Mouse (Mus musculus) retina, postnatal 1 day (tissue): Measurements from ENCODE around the gene Bcr.

ENCODE experiments used
- DNase-seq: peaks from one replicate; pipeline ENCODE4 v3.0.0-alpha.2; 2012

Bcr gene

DNA sequence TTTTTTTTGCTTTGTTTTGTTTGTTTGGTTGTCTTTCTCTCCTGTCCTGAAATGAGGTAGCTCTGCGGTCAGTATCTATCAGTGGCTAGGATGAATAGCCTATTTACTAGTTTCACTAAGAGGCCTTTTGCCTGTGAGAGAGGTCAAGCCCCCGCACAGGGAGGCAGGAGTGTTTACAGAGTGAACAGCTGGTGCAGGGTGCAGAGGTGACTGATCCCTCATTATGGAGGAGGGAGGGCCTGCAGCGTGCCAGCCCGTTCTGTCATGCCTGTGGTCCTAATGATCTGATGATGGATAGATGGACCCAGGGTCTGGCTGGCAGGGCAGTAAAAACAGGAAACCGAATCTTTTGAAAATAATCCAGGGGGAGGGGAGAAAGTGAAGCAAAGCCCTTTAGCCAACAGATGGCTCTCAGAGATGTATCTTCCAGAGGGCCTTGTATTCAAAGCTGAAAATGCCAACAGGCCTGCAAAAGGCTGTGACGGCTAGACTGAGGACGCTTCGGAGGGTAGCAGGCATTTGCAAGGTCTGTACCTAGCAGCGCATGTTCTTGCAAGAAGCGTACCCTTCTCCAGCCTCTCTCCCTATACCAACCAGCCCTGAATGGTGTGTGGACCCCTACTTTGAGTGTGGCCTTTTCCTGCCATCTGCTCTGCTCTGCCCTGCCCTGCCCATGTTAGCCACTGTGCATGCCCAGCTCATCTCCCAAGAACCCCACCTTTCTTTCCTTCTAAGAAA lies 38.2 kb downstream of the Bcr start:
- peak; percentile 88 for DNase-seq

DNA sequence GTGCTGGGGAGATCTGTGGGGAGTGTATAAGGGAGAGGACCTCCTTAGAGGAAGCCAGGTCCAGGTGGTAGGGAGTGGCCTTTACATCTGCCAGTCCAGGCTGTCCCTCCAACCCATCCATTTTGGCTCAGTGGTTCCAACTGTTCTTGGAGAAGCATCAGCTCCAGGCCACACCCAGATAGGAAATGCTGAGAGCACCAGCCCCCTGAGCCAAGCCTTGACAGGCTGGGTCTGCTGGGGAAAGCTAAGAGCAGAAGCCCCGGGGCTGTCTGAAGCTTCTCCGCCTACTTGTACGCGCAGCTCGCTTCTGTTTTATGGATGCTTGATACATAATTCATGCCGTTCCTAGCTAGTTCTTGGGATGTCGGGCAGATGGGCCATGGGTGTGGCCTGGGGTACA lies 39.9 kb downstream of the Bcr start:
- peak; percentile 35 for DNase-seq

DNA sequence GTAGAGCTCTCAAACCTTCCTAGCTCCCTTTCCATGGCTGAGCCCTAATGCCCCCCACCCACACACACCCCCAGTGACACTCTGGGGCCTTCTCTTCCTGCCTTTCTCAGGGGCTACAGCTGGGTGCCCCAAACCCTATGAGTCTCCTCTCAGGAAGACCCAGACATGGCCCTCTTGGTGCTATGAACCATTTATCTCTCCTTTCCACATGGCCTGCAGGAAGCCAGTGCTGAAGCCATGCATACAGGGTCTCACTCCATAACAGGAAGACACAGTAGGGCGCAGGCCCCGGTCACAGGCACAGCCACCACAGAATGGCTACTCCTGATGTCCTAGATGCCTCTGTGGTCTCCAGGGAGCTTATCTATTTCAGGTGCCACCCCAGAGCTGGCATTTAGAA lies 43.1 kb downstream of the Bcr start:
- no peak for DNase-seq

DNA sequence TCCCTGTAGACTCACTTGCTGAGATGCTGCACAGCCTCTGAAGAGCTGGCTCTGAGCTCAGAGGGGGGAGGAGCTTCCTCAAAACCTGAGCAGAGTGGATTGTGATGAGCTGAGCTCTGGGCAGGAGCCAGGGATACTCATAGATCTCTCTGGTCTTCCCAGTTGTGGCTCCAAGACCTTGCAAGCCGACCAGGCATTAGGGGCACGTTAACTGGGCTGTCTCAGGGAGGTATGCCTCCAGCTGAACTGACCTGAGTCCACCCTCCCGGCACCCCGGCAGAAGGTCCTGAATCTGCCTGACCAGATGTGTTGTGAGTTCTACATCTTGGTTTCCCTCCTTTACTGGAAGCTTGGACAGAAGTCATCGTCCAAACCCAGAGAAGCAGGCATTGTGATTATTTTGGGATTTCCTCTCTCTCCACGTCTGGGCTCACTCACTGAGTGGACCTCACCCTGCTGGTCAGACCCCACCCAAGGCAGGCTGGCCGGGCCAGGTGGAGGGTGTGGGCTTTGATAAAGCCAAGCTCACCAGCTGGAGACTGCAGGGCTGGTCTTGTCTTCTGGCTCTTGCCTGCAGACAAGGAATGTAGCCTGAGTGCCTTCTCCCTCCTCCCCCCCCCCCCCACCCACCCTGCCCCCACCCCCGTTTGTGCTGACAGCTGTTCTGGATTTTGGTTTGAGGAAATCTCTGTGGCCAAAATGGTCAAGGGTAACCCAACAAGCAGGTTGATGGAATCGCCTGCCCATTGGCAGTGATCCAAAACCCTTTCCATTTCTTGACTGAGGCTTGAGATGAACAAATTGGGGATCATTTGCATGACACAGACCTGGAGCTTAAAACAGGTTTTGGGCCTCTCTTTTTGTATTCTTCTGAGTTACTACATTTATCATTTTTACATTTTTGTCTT lies 44.1 kb downstream of the Bcr start:
- DNase-seq, result peak; percentile 23

DNA sequence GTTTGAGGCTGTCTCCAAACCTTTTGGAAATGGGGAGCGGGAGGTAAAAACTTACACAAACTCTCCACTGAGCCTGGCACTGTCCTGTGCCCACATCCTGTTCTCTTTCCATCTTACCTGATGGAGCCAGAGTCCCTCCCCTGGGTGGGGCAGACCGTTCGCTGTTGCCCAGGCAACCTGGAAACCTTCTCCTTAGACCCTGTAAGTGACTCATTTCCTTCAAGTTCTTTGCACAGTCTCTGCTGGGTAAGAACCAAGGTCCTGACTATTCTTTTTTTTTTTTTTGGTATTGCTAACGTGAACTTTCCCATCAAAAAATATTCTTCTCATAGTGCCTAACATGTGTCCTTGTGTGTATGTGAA lies 44.7 kb downstream of the Bcr start:
- DNase-seq, result no peak

DNA sequence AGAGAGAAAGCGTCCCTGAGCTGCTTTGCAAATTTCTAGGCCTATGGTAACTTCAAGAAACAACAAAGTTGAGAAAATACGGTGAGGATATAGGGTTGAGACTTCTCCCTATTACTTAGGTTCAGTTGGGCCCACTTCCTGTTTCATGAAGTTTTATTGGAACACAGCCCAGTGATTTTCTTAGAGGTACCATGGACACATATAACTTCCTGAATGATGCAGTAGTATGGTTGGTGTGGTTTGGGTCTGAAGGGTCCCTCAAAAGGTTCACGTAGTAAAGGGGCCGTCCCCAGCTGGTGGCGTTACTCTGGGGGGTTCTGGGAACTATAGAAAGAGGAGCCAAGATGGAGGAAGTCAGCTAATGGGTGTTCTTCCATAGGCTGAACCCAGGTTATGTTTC lies 45.3 kb downstream of the Bcr start:
- no peak for DNase-seq

DNA sequence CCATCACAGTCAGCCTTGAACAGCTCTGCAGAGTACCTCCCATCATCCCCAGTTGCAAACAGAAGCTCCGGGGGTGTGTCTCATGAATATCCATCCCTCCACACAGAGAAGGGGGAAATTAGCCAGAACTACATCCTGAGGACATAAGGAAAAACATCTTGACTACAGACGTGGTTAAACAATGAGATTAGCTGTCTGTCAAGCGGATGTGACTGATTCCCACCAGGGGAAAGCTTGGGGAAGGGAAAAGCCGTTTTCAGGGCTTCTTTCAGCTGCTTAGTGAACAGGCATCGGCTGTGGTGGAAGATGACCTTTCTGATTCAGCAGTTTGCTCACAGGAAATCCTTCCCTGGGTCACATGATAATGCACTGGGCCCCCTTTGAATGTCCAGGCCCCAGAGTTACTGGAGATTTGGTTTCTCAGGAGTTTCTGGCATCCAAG lies 46.6 kb downstream of the Bcr start:
- peak; percentile 68 for DNase-seq

DNA sequence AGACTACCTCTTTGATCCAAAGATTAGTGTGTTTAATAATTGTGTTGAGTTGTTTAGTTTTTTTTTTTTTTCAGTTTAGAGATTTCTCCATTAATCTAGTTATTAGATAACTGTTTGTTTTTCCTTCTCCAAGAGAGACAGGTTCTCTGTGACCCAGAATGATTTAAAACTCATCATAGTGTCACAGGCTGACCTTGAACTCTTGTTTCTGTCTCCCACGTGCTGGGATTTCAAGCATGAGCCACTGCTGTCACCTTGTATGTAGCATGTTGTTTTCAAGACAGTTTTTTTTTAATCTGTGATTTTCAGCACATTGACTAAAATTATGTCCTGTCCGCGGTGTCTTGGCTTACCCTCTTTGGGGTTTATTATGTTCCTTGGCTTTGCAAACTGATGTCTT lies 47.7 kb downstream of the Bcr start:
- DNase-seq, result no peak

DNA sequence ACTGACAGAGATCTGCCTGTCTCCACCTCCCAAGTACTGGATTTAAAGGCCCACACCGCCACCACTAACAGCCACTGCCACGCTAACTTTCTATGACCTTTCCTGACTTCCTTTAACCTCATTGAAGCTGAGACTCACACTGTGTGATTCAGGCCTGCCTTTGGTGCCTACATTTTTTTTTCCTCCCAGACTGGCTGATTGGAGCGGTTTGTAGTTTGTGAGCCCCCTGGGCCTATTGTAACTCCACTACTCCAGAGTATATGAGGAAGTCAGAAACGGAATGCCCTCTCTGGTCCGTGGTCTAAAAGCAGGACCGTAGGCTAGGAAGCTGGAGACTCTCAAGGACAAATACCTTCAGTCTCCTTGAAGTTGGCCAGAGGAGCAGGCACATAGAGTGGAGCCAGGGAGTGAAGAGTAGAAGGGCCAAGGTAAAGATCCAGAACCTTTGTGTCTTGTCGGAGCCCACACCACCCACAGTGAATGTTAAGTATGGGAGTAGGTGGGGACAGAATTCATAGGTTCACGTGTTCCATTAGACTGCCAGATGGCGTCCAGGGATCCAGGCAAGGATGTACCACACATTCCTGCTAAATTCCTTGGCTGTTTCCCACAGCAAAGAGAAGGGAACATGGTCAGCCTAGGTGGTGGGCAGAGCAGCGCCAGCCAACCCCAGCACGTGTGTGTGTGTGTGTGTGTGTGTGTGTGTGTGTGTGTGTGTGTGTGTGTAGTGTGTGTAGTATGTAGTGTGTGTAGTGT lies 51.2 kb downstream of the Bcr start:
- no peak for DNase-seq

DNA sequence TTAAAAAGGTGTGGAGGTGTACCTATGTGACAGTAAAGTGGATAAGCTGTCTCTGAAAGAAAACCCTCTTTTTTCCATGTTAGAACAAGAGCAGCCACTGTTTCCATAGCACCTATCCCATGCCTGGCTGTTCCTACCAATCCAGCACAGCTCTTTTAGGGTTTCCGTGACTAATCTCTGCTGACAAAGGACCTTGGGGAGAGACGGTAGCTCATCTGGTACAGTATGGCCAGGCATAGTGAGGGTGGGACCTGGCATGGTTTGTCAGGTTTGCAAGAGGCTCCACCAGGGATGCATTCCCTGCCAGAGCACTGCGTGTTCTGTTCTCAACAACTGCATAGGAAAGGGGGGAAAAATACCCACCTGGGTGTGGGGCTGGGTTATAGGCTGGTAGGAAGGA lies 52.0 kb downstream of the Bcr start:
- no peak for DNase-seq

DNA sequence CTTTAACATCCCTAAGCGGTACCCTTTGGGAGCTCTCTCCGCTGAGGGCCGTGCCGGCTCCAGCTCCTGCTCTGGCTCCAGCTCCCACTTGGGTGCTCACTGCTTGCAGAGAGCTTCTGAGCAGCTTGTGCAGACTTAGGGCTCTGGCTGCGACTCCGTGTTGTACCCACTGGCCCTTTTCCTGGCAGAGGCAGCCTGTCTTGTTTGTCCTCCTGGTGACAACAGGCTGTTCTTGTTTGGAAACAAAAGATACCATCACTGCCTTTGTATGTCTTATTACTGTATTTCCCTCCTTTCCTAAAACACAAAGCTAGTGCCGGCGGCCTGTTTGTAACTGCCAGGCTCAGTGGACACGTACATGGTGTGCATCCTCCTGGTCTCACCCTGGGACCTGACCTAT lies 53.2 kb downstream of the Bcr start:
- no peak for DNase-seq

DNA sequence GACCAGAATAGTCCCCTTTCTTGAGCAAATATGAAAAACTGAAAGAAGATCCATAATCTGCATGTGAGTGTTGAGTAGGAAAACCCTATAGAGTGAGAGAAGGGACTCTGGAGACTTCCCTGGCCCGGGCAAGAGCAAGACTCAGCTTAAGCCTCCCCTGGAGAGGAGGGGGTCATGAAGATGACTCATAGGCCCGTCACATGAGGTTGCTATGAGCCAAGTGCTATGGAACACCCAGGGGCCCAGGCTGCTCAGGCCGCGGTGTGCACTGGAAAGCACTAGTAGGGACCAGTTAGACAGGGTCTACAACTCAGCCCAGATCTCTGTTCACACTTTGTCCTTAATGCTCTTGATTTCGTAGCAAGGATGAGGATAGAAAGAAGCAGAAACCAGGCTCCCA lies 54.8 kb downstream of the Bcr start:
- no peak for DNase-seq

DNA sequence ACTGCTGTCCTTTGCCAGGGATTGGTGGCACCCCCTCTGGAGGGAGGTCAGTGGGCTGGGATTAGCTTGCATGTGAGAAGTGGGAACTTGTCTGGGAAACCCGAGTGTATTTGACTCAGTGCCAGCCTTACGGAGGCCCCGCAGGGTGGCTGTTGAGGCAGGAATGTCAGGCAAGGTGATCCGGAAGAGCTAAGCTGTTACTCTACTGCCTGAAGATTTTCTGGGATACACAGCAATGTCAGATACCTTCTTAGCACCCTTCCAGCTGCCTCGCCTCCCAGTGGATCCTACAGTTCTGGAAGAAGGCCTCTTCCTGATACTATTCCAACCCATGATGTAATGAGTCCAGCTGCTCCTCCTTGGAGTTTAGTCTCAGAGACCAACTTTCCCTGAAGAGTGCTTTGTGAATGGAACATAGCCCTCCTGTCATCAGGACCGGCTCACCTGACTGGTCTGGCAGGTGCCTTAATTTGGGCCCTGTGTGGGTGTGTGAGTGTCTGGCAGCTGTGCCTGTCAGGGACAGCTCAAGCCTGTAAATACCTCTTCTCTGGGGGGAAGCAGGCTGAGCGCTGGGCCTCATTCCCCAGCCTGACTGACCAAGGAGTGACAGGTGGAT lies 56.6 kb downstream of the Bcr start:
- no peak for DNase-seq

DNA sequence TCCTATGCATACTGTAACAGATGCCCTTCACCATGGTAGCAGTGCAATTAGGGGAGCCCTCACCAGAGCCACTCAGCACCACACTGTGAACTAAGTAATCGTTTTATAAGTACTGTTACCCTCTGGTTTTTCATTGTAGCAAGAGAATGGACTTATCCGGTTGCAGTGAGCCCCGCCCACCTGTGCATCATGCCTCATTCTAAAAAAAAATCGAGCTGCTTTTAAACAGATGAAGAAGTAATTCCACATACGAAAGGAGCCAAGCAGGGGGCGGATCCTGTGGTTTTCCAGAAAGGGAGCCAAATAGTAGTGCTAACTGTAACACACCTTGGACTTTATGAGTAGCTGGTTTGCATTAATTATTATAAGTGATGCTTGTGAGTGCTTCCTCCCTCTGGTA lies 58.1 kb downstream of the Bcr start:
- no peak for DNase-seq

DNA sequence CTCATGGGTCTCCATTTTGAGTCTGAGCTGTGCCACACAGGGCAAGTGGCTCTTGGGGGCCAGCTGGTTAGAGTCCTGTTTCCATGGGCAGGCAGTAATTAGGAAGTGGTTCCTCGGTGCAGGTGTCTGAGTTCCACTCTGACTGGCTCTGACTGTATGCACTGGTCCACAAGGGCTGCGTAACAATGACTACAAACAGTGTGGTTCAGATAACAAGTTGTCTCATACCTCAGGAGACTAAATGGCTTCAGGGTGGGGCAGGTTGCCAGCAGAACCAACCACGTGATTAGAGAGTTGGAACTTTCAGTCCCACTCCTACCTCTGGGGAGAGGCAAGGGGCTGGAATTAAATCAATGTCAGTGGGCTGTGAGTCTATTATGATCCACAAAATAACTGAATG lies 59.0 kb downstream of the Bcr start:
- no peak for DNase-seq

DNA sequence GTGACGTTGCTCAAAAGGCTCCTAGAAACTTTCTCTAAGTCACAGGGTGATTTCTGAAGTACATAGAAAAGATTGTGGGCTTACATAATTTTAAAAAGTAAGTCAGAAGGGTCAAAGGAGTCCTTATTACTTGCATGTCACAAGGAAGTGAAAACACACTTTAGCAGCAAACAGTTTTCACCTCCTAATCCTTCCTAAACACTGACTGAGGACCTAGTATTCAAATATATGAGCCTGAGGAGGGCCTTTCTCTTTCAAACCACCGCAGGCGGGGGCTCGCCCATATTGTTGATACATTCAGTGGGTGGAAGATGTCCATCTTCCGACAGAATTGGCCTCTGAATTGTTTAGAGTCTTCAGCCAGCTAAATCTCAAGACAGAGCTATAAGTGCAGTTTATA lies 59.8 kb downstream of the Bcr start:
- no peak for DNase-seq

DNA sequence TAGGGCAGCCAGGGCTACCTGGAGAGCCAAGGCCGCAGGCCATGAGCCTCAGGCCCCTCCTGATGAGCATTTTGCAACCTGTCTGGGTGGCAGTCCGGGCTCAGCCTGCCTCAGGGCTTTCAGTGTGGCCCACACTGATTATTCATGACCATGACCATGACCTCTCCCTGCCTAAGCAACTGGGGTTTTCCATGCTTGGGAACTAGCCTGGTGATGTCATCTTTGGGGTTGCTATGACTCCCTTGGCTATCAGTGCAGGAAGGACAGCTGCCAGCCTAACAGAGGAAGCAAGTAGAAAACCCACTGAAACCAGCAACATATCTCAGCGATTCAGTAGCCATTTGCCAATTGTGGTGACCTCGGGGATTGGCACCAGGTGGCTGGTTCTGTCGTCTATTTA lies 60.6 kb downstream of the Bcr start:
- peak; percentile 81 for DNase-seq

DNA sequence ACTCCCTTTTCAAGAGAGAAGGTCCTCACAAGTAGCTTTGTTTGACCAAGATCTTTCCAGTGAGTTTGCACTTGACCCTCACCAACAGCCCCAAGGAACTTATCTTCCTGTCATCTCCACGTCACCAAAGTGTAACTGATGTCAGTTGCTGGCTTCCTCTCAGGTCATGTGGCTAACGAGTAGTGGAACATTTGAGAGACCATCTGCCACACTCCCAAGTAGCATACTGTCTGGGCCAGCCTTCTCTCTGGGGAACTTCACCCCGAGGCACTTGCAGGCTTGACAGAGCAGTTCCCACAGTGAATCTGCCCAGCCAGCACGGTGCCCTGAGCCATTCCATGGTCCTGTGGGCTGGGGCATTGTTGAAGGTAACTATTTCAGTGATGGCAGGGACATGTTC lies 65.2 kb downstream of the Bcr start:
- DNase-seq, result peak; percentile 56

DNA sequence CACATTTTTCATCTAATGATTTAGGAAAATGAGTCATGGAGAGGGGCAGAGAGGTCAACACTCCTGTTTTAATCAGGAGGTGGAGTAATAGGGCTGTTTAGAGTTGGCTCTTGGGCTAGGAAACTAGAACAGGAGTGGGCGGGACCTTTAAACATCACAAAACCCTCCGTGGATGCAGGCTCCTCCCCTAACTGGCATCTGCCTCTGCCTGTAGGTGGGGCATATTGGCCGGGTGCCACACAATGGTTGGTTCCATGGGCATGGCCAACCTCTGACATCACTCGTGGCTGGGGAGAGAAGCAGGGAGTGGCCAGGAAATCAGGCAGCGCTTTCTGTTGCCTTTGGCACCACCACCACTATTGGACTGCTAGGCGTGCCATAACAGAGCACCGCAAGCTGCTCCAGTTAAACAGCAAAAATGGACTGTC lies 68.9 kb downstream of the Bcr start:
- peak; percentile 63 for DNase-seq

DNA sequence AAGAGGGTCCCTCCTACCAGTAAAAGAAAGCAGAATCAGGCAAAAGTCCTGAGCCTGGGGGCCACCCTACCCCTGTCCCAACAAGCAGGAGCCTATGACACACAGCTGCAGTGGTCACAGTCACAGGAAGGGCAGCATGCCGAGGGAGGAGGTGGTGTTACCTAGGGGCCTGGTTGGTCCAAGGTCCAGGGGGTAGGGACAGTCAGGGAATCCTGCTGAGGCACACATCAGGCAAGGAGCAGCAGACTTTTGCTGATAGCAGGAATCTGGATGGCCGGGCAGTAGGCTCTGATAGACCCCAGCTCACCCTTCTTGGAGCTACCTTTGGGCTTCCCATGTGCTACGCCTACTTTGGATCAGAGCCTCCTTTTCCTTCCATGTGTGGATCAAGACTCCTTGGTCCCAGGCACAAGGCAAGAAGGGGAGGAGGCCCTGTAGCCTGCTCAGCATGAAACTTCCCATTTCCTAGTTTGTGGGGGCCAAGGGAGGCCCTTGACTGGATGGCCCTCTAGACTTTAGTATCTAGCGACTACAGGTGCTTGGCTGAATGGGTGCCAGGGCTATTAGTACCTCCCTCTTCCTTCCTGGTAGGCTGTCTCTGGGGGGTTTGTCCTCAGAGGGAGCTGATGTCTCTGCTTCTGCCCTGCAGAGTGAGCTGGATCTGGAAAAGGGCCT lies 70.1 kb downstream of the Bcr start:
- no peak for DNase-seq

DNA sequence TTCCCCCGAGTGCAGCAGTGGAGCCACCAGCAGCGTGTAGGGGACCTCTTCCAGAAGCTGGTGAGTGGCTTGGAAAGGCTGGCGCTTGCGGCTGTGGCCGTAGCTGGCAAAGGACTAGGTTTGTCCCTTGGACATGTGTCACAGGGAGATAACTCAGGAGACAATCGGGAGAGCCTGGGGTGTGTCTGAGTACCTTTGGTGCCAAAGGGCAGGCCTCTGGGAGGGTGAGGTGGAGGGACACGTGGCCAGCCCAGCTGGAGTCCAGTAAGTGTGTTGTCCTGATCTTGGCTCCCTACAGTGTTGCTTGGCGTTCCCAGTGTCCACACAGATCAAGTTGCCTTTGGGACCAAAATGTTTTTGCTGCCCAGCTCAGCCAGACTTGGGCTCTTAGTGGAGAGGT lies 71.2 kb downstream of the Bcr start:
- DNase-seq, result no peak

DNA sequence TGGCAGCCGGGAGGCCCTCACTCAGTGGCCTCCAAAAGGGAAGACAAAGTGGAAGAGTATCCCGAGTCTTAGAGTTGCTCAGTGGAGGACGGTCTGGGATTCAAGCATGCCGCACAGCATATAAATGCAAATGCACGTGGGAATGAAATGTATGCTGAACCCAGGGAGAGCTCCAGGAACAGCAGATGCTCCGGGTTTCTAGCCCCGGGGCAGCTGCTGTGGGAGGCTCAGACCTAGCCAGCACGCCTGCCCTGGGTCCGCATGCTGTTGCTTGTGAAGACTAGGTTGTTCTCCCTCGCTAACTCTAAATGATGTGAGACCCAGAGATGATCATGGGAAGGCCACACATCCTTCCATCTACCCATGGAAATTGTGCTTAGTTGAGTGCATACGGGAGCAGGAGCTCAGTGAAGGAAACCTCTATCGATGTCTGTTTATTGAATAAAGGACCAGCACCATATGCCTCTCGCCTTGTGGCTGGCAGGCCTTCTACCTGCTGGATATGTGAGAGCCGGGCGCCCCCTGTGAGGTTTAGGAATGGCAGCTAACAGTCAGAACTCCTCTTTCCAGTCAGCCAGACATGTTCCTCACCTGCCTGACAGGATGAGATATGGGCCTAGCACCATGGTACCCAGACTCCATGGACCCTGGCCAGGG lies 74.6 kb downstream of the Bcr start:
- DNase-seq, result peak; percentile 47
